Mouse (Mus musculus) liver, embryonic 16.5 days (tissue): ENCODE results near the gene Myrf. TPM values are rescaled to one million over a fixed set of nuclear protein-coding genes. Genes with fewer than 3 reads are reported as not detected.

Experiments used
- ATAC-seq: fragments of 200-750 bp; cut with Nextera tagmentation; 2 replicates; pipeline ENCODE4 v1.8.0; 2017; ENCODE audit warnings: low read depth, mild to moderate bottlenecking, moderate number of reproducible peaks, moderate library complexity
- H3K27ac ChIP-seq: fragments of 300-500 bp; sonication (generic); 2 replicates; pipeline ENCODE4 v1.5.1; 2014; ENCODE audit warnings: mild to moderate bottlenecking, low read length
- H3K27me3 ChIP-seq: fragments of 300-500 bp; sonication (generic); 2 replicates; pipeline ENCODE4 v1.6.1; 2014; ENCODE audit warnings: low read depth, low read length, mixed read lengths; ENCODE audit not compliant: control insufficient read depth, insufficient read depth
- H3K36me3 ChIP-seq: fragments of 300-500 bp; sonication (generic); 2 replicates; pipeline ENCODE4 v1.6.1; 2014; ENCODE audit warnings: mild to moderate bottlenecking; ENCODE audit not compliant: control insufficient read depth, insufficient read depth
- H3K4me1 ChIP-seq: fragments of 300-500 bp; sonication (generic); 2 replicates; pipeline ENCODE4 v1.6.1; 2014; ENCODE audit warnings: low read depth, low read length, mixed read lengths; ENCODE audit not compliant: control insufficient read depth
- H3K4me2 ChIP-seq: fragments of 300-500 bp; sonication (generic); 2 replicates; pipeline ENCODE4 v1.6.1; 2014; ENCODE audit warnings: low read depth, low read length, mixed read lengths
- H3K4me3 ChIP-seq: fragments of 300-500 bp; sonication (generic); 2 replicates; pipeline ENCODE4 v1.5.1; 2014; ENCODE audit warnings: low read depth, mild to moderate bottlenecking, low read length
- H3K9ac ChIP-seq: fragments of 300-500 bp; sonication (generic); 2 replicates; pipeline ENCODE4 v1.6.1; 2014; ENCODE audit warnings: low read depth, low read length
- H3K9me3 ChIP-seq: fragments of 300-500 bp; sonication (generic); replicated peaks from 2 replicates; pipeline ENCODE4 v1.6.1; 2016; ENCODE audit warnings: low read length; ENCODE audit not compliant: control insufficient read depth
- WGBS: fragments of 180-500 bp; shearing (Covaris S2); extraction: QIAGEN DNeasy Blood & Tissue Kit; methylation state at CpG from one replicate; pipeline ENCODE4 v1.1.7; 2014; ENCODE audit not compliant: insufficient replicate concordance; 5-methylcytosine and 5-hydroxymethylcytosine counted together
- polyA plus RNA-seq: library from polyadenylated mRNA; unstranded; fragments of >200 nt; fragmentation: Nextera tagmentation; extraction: Ambion mirVana; gene quantifications from 2 replicates; pipeline ENCODE4 v1.2.1, GENCODE M21; 2015

The Myrf gene
- polyA plus RNA-seq, 1 experiment from 2014 or later, result 3.9 TPM

DNA sequence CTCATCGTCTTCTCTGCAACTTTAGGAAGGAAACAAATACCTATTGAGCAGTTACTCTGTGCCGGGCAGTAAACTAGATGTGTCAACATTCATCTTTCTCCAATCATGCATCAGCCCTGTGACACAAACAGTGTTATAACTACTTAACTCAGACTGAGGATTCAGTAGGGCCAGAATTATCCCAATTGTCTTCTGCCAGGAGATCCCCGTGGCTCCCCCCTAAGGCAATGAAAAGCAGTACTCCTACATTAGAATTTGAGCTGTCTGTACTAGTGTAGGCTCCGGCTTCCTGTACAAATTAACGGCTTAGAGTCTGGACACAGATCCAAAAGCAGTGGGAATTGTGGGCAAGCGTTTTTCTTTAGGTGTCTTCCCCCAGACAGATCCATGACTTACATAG, 35.5 kb downstream of the Myrf start:
- WGBS, result 51% methylated on average over 6 of the region's 6 CpGs

DNA sequence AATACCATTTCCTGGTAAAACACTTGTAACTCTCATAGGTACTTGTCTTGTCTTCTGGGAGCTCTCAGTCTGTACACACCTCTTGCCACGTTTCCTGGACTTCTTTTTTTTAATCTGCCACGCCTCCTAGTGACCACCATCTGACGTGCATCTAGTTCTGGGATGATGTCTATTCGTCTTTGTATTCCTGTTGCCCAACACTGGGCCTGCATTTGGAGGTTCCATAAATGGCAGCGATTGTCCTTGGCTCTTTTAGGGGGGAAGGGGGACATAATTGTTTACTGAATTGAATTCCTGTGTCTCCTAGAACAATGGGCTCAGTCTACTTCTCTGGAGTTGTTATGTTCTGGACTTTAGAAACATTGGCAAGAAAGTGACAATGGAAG, 35.9 kb downstream of the Myrf start:
- WGBS, result under 1% methylated on average over 5 of the region's 5 CpGs
- H3K9ac ChIP-seq, result peak overlapping the region; percentile 82
- H3K36me3 ChIP-seq, result peaks cover 26% of the 10 kb centered on the region
- H3K4me3 ChIP-seq, result peak overlapping the region; percentile 77
- H3K4me2 ChIP-seq, result peak overlapping the region; percentile 69
- H3K9me3 ChIP-seq, result no peaks in the 10 kb centered on the region
- peaks cover 20% of the 10 kb centered on the region for H3K4me1 ChIP-seq
- peak; percentile 23; the same call in 1 of the 2 replicates for ATAC-seq
- H3K27ac ChIP-seq, result peak overlapping the region; percentile 92
- no peaks in the 10 kb centered on the region for H3K27me3 ChIP-seq

More for the DNA sequence above, 35.5 kb downstream of the Myrf start:
- Histone ChIP-seq H3K4me2 (peak overlapping the region; percentile 69), H3K27ac (no peak overlapping the region), H3K9me3 (no peaks in the 10 kb centered on the region), H3K4me3 (no peak overlapping the region), H3K27me3 (no peaks in the 10 kb centered on the region), H3K36me3 (peaks cover 22% of the 10 kb centered on the region), H3K4me1 (peaks cover 19% of the 10 kb centered on the region), H3K9ac (no peak overlapping the region)
- ATAC-seq, result no peak

DNA sequence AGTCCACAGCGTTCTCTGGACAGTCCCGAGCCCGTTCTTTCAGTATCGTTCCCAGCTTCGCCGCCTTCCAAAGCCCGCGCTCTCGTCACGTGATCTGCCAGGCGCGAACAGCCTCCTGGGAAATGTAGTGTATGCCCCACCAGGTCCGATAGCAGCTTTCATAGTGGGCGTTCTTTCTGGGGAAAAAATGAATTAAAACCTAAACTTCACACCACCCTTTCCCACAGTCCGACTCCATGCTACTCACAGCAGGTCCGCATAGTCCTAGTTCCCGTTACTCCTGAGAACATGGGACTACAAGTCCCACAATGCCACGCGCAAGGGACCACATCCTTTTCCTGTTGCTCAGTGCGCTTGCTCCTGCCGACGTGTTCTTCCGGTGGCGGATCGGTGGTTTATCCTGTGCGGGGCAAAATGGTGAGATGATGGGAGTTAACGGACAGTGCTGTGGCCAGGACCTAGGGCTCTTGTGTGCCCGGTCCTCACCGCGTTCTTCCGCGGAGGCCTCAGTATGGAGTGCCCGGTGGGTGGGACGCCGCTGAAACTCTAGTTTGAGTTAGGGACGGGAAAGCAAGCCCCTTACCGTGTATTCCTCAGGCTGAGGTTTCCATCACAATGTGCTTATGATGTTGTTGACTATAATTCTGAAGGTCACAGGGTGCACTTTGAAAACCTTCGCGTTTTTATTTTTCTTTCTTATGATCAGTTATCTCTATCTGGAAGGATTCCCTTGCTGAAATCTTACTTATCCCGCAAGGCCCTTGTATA, 36.5 kb downstream of the Myrf start, which contains the start of the genes Tmem258 and Fen1:
Gene Tmem258 (plus strand): TSS at position 167 of the 768 bp plus-strand sequence.
Gene Fen1 (minus strand): TSS at position 322 of the 768 bp plus-strand sequence.
- peak within 1 kb of the TSS; percentile 82 for H3K9ac ChIP-seq
- peaks cover 23% of the 10 kb centered on the region for H3K4me1 ChIP-seq
- ATAC-seq, result peak; percentile 84
- H3K27ac ChIP-seq, result peak within 1 kb of the TSS; percentile 92
- H3K4me2 ChIP-seq, result peak within 1 kb of the TSS; percentile 69
- H3K9me3 ChIP-seq, result no peaks in the 10 kb centered on the region
- peak within 1 kb of the TSS; percentile 77 for H3K4me3 ChIP-seq
- peaks cover 32% of the 10 kb centered on the region for H3K36me3 ChIP-seq
- WGBS, result under 1% methylated on average over 40 of the region's 40 CpGs
- no peaks in the 10 kb centered on the region for H3K27me3 ChIP-seq

DNA sequence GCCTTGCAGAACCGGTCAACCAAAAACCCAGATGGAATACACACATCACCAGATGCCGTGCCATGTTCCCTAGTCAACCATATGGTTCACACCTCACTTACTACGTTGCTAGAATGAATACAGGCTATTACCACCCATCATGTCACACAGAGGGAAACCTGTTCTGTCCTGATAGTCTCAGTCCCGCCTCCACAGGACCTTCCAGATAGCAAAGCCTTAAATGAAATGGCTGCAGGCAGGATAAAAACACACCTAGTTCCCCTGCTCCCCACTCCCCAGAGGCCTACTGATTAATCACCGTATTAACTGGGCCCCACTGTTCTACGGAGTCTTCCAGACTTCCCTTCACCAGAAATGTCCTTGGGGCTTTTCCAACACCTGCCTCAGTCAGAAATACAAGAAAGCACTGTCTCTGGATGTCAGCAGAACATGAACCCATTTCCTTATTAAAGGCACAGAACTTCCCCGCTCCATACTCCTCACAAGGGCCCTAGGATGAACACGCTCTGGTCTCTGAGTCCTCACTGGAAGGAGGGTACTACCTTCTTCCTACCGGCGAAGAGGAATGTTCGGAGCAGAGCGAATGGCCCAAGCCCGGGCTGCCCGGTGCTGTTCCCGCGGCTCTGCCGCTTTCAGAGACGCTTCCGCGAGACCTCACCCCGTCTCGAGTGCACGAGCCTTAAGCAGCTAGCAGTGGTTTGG, 37.3 kb downstream of the Myrf start:
- H3K27ac ChIP-seq, result peak overlapping the region; percentile 92
- H3K9me3 ChIP-seq, result no peaks in the 10 kb centered on the region
- under 1% methylated on average over 23 of the region's 23 CpGs for WGBS
- peak overlapping the region; percentile 69 for H3K4me2 ChIP-seq
- peak overlapping the region; percentile 77 for H3K4me3 ChIP-seq
- H3K9ac ChIP-seq, result peak overlapping the region; percentile 82
- no peaks in the 10 kb centered on the region for H3K27me3 ChIP-seq
- peaks cover 24% of the 10 kb centered on the region for H3K4me1 ChIP-seq
- peak; percentile 81 for ATAC-seq
- peaks cover 32% of the 10 kb centered on the region for H3K36me3 ChIP-seq

DNA sequence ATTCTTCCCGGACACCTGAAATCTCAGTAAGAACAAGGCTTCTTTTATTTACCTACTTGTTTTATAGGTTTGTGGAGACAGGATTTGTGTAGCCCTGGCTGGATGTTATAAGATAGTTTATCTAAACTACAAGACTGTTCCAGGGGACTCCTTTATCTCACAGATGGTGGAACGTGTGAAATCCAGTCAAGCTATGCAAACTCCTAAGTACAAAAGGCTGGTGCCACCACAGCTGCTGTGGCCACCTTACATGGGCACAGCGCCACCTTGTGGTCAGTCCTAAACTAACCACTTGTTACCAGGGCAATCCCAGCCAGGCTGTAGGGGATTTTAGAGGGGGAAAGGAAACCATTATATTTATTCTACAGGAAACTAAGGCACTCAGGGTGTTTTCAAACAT, 41.8 kb downstream of the Myrf start:
- no peak for ATAC-seq
- 20% methylated on average over 3 of the region's 3 CpGs for whole genome bisulfite sequencing
- no peaks in the 10 kb centered on the region for H3K9me3 ChIP-seq
- no peak overlapping the region for H3K4me3 ChIP-seq
- no peak overlapping the region for H3K9ac ChIP-seq
- H3K4me2 ChIP-seq, result no peak overlapping the region
- H3K27ac ChIP-seq, result no peak overlapping the region
- no peaks in the 10 kb centered on the region for H3K27me3 ChIP-seq
- peaks cover 57% of the 10 kb centered on the region for H3K36me3 ChIP-seq
- peaks cover 19% of the 10 kb centered on the region for H3K4me1 ChIP-seq

DNA sequence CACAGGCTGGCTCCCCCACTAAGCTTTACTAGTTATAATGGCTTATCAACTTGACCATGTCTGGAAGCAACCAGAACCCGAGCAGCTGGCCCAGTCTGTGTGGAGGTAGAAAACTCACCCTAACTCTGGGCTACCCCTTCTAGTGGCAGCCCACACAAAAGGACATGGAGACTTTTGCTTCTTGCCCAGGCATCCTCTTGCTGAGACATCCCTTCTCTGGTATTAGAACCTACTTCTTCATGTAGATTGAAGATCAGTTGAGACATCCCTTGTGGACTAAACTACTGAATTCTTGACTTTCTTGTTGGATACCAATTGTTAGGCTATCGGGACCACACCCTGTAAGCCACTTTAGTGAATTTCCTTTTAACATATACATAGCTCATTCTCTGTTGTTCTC, 42.3 kb downstream of the Myrf start:
- H3K9ac ChIP-seq, result no peak overlapping the region
- no peaks in the 10 kb centered on the region for H3K9me3 ChIP-seq
- H3K27ac ChIP-seq, result no peak overlapping the region
- H3K4me3 ChIP-seq, result no peak overlapping the region
- H3K4me2 ChIP-seq, result no peak overlapping the region
- peaks cover 61% of the 10 kb centered on the region for H3K36me3 ChIP-seq
- 61% methylated on average over 2 of the region's 2 CpGs for WGBS
- ATAC-seq, result no peak
- H3K27me3 ChIP-seq, result no peaks in the 10 kb centered on the region
- H3K4me1 ChIP-seq, result peaks cover 19% of the 10 kb centered on the region

DNA sequence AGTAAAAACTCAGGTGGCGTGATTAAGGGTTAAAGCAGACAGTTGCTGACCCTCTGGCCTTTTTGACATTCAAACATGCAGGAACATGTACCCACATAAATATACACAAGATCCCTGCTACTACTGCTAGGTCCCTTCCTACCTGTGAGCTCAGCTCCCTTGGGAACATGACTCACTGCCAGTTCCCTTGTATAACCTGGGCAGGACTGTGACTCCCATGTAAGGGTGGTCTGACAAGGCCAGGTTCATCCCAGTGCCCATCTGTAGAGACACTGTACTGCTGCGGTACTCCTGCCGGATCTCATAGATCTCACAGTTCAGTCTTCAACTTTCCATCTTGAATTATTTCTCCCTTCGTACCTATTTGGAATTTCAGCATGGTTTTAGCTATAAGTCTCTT, 43.4 kb downstream of the Myrf start:
- WGBS, result 91% methylated on average over 4 of the region's 4 CpGs
- peaks cover 65% of the 10 kb centered on the region for H3K36me3 ChIP-seq
- H3K9ac ChIP-seq, result no peak overlapping the region
- H3K27ac ChIP-seq, result no peak overlapping the region
- H3K27me3 ChIP-seq, result no peaks in the 10 kb centered on the region
- H3K4me3 ChIP-seq, result no peak overlapping the region
- H3K4me2 ChIP-seq, result no peak overlapping the region
- peaks cover 14% of the 10 kb centered on the region for H3K4me1 ChIP-seq
- no peak for ATAC-seq
- H3K9me3 ChIP-seq, result no peaks in the 10 kb centered on the region

DNA sequence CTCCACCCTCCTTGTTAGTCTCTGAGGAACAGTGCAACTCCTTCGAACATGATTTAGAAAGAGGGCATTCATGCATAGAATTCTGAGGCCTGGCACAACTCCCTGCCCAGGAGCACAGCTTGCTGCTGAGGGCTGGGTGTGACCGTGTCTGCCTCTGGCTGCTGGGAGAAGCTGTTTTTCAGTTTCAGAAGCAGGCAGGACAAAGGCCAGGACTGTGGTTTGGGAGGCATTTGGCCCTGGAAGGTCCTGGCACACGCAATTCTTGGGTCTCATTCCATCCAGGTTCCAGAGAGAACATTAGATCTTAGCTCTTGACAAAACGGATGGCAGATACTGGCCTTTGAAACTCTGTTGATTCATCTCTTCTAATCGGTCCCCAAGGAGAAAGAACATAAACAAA, 45.3 kb downstream of the Myrf start:
- no peaks in the 10 kb centered on the region for H3K27me3 ChIP-seq
- WGBS, result 75% methylated on average over 5 of the region's 5 CpGs
- H3K9me3 ChIP-seq, result no peaks in the 10 kb centered on the region
- peaks cover 17% of the 10 kb centered on the region for H3K4me1 ChIP-seq
- no peak overlapping the region for H3K4me2 ChIP-seq
- H3K4me3 ChIP-seq, result no peak overlapping the region
- H3K9ac ChIP-seq, result no peak overlapping the region
- ATAC-seq, result no peak
- H3K36me3 ChIP-seq, result peaks cover 65% of the 10 kb centered on the region
- H3K27ac ChIP-seq, result no peak overlapping the region

DNA sequence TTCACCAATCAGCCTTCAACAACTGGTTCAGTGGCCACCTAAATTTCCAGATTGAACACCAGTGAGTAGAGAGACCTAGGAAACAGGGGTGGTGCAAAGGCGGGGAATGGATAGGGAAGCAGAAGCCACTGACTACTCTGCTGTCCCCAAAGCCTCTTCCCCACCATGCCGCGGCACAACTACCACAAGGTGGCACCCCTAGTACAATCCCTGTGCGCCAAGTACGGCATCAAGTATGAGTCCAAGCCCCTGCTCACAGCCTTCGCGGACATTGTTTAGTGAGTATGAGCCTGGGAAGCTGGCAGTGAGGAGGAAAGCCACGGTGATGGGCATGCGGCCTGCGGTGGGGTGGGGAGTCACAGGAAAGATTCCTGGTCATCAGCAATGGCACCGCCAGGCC, 46.2 kb downstream of the Myrf start:
- no peak for ATAC-seq
- whole genome bisulfite sequencing, result 83% methylated on average over 11 of the region's 11 CpGs

More for the DNA sequence above, 46.2 kb downstream of the Myrf start:
- Histone ChIP-seq H3K27me3 (no peaks in the 10 kb centered on the region), H3K9me3 (no peaks in the 10 kb centered on the region), H3K9ac (no peak overlapping the region), H3K4me2 (no peak overlapping the region), H3K27ac (no peak overlapping the region), H3K4me3 (no peak overlapping the region), H3K36me3 (peaks cover 63% of the 10 kb centered on the region), H3K4me1 (peaks cover 13% of the 10 kb centered on the region)
